Mouse (Mus musculus): ENCODE results near the gene Cry2.

DNA sequence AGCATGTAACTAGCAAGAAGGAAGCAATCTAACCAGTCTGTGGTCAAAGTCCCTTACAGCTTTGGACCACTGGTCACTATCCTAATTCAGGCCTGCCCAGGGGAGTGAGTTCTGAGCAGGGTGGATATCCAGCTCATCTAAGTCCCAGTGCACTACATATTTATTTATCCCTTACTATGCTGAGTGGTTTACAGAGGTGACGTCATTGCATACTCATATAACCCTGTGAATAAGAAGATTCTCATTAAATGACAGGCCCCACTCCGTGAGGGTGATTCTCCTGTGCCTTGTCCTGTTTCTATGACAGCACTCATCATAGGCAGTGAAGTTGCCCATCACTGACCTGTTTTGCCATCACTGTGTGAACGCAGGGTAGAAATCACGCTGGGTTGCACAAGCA is 8.5 kb downstream of the Cry2 start:
- TF ChIP-seq CTCF (conservative IDR thresholded peaks at IDR 0.05; ENCODE audit: low read length) (no peak), POU5F1 (IDR thresholded peaks at IDR 0.05; ENCODE audit: borderline replicate concordance, low read length) (no peak)
